Mouse (Mus musculus): ENCODE results near the gene Ppp1r12b.

GRCm38 (mm10) chr1:134872678-134873077 lies 83.1 kb downstream of the Ppp1r12b start:
- no peak for TF ChIP-seq ZNF384 (IDR thresholded peaks at IDR 0.05; ENCODE audit: low read depth, low read length)
- no peak for TF ChIP-seq CTCF (IDR thresholded peaks at IDR 0.05 in 2 of 3, conservative IDR thresholded peaks at IDR 0.05 in 1 of 3; ENCODE audit: control insufficient read depth in 1 of 3, insufficient read depth in 1 of 3, low read depth in 2 of 3, low read length in 3 of 3, poor library complexity in 1 of 3, severe bottlenecking in 1 of 3)
- no peak for TF ChIP-seq POLR2A (IDR thresholded peaks at IDR 0.05; ENCODE audit: control insufficient read depth in 1 of 2, insufficient read depth in 1 of 2, low read depth in 1 of 2, low read length in 2 of 2, poor library complexity in 1 of 2)
- no peak for TF ChIP-seq TAL1 (IDR thresholded peaks at IDR 0.05; ENCODE audit: low read length)
- TF ChIP-seq HCFC1 (IDR thresholded peaks at IDR 0.05; ENCODE audit: low read depth, low read length), result no peak
- no peak for TF ChIP-seq NRF1 (IDR thresholded peaks at IDR 0.05; ENCODE audit: insufficient read depth, low read depth, low read length, poor library complexity, severe bottlenecking)

All from MEL (cell line).